Mouse (Mus musculus) MEL (cell line): ENCODE measurements at regions not wholly inside any gene's neighbourhood (a gene's known extent, or its start where the extent isn't known, plus 50 kb on each side); places are given as distances from the start of the nearest gene placed in this dataset.

Experiments
- CTCF ChIP-seq, 3 experiments: IDR thresholded peaks in 2 of 3; conservative IDR thresholded peaks in 1 of 3; 2 replicates each; pipeline ENCODE4 v1.5.1; 2011 to 2012; ENCODE audit warnings: low read length in 3 of 3, low read depth in 2 of 3, mild to moderate bottlenecking in 2 of 3, improper control_type of control experiment in 1 of 3, inconsistent platforms in 1 of 3, mixed read lengths in 1 of 3, moderate library complexity in 1 of 3; ENCODE audit not compliant: control insufficient read depth in 1 of 3, insufficient read depth in 1 of 3, poor library complexity in 1 of 3, severe bottlenecking in 1 of 3
- E2F4 ChIP-seq: IDR thresholded peaks from 2 replicates; pipeline ENCODE4 v1.6.1; 2011; ENCODE audit warnings: low read depth, low read length, improper control_type of control experiment, borderline replicate concordance
- GATA1 ChIP-seq: IDR thresholded peaks from 2 replicates; pipeline ENCODE4 v1.6.1; 2011; ENCODE audit warnings: low read depth, low read length, improper control_type of control experiment
- KAT2A ChIP-seq: conservative IDR thresholded peaks from 2 replicates; pipeline ENCODE4 v1.6.1; 2012; ENCODE audit warnings: low read depth, low read length, improper control_type of control experiment, inconsistent platforms
- MAFK ChIP-seq: IDR thresholded peaks from 2 replicates; pipeline ENCODE4 v1.6.1; 2011; ENCODE audit warnings: low read depth, mild to moderate bottlenecking, low read length, improper control_type of control experiment, borderline replicate concordance
- MAZ ChIP-seq: IDR thresholded peaks from 2 replicates; pipeline ENCODE4 v1.6.1; 2012; ENCODE audit warnings: low read depth, mild to moderate bottlenecking, inconsistent platforms, low read length, improper control_type of control experiment
- POLR2A ChIP-seq, 2 experiments: IDR thresholded peaks; 2 replicates each; pipeline ENCODE4 v1.6.1; 2011 to 2012; ENCODE audit warnings: low read length in 2 of 2, mild to moderate bottlenecking in 2 of 2, control low read depth in 1 of 2, improper control_type of control experiment in 1 of 2, low read depth in 1 of 2, moderate library complexity in 1 of 2; ENCODE audit not compliant: control insufficient read depth in 1 of 2, insufficient read depth in 1 of 2, poor library complexity in 1 of 2
- SIN3A ChIP-seq: IDR thresholded peaks from 2 replicates; pipeline ENCODE4 v1.6.1; 2012; ENCODE audit warnings: low read length, improper control_type of control experiment, inconsistent platforms
- SMC3 ChIP-seq: IDR thresholded peaks from 2 replicates; pipeline ENCODE4 v1.6.1; 2011; ENCODE audit warnings: low read depth, low read length, improper control_type of control experiment
- USF2 ChIP-seq, 2 experiments: IDR thresholded peaks; 2 replicates each; pipeline ENCODE4 v1.6.1; 2011 to 2012; ENCODE audit warnings: improper control_type of control experiment in 2 of 2, low read length in 2 of 2, borderline replicate concordance in 1 of 2, inconsistent platforms in 1 of 2, low read depth in 1 of 2, mild to moderate bottlenecking in 1 of 2; ENCODE audit not compliant: insufficient read depth in 1 of 2

GRCm38 (mm10) chr1:190007271-190007670 lies 85.1 kb upstream of the Smyd2 start:
- TF ChIP-seq E2F4 (no peak), MAFK (no peak), CTCF (IDR thresholded peaks at IDR 0.05 in 2 of 3, conservative IDR thresholded peaks at IDR 0.05 in 1 of 3; ENCODE audit: control insufficient read depth in 1 of 3, insufficient read depth in 1 of 3, low read depth in 2 of 3, low read length in 3 of 3, poor library complexity in 1 of 3, severe bottlenecking in 1 of 3) (no peak), MAZ (no peak), SMC3 (no peak), USF2 (IDR thresholded peaks at IDR 0.05; ENCODE audit: borderline replicate concordance in 1 of 2, insufficient read depth in 1 of 2, low read depth in 1 of 2, low read length in 2 of 2) (no peak), GATA1 (no peak), POLR2A (IDR thresholded peaks at IDR 0.05; ENCODE audit: control insufficient read depth in 1 of 2, insufficient read depth in 1 of 2, low read depth in 1 of 2, low read length in 2 of 2, poor library complexity in 1 of 2) (no peak), SIN3A (no peak), KAT2A (no peak)
